Mouse (Mus musculus): Measurements from ENCODE around the gene Slc16a13.

Gene Slc16a13

DNA sequence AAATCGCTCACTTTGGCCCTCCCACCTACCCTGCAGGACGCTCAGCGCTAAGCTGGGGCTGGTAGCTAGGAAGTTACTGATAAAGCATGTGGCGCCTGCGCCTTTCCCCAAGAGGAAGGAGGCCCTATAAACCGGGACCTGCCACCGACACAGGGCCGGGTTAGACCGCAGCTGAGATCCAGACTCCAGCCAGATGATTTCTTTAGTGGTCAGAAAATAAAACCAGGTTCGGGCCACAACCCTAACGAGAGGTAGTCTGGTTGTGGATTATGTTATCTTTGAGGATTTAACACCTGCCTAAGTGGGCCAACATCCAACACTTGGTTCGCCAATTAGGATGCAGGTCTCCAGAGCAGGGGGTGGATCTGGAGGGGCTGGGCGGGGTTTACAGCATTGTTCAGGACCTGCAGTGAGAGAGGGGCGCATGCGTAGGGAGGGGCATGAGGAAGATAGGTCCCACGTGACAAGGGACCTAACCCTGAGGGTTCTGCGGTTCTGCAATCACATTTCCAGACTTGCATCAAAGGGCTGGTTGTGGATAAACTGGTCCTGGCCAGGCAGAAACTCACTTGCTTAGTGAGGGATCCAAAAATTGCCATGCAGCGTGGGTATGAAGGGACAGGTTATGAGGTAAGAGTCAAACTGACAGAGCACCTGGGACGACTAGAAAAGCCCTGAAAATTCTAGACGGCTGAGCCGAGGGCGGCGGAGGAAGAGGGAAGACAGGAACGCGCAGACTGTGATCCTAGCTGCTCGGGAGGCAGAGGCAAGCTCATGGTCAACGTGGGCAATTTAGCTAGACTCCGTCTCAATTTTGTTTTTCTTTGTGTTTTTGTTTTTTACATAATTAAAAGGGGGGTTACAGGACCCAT is at the start of gene Slc16a13:
TSS of gene Slc16a13 (minus strand) at position 334 of the 872 bp plus-strand sequence.
- peak; percentile 85 to 93 for DNase-seq (ENCODE audit: low spot score in 2 of 2)

DNA sequence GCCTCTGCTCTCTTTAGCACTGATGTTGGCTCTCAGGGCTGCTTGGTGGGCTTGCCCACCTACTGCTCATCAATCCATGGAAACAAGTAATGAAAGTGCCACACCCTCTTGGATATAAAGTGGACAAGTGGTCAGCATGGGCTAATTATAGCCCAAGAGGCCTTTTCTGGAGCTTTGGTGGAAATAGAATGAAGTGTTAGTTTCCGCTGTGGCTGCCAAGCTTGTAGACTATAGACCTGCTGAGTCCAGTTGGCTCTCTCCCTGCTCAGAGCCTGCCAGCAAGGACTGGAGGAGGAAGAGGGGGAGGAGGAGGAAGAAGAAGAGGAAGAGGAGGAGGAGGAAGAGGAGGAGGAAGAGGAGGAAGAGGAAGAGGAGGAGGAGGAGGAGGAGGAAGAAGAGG is 45.5 kb upstream of the Slc16a13 start:
- no peak for DNase-seq (ENCODE audit: low spot score in 2 of 2)

DNA sequence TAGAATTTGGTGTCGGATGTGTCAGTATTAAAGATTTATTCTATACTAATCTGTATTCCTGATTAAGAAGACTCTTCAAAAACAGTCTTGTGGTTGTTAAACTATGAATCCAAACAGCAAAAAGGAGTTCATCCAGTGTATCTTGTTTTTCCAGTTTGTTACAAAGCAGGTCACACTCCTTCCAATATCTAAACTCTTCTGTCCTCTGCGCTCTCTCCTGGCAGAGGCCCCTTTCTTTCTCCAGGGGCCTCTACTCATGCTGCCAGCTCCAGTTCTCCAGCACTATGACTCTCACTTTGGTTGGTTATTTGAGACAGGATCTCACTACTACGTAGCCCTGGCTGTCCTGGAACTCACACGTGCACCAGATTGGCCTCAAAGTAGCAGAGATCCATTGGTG is 45.0 kb upstream of the Slc16a13 start:
- no peak for DNase-seq (ENCODE audit: low spot score in 2 of 2)

DNA sequence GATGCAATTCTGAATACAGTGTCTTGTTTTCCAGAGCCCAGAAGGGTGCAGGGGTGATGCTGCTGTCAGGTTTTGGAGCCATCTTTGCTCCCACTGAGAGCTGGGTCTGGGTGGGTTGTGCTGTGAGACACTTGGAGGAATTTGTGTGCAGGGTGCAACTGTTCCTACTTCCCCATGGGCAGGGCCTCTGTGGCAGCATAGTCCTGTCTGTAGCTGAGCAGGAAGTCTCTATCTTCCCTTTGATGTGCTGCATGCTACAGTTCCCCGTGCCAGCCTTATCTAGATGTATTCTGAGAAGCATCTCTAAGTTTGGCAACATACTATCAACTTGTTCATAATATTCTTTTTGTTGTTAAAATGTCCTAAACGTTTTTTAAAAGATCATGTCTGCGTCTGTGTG is 44.4 kb upstream of the Slc16a13 start:
- DNase-seq (ENCODE audit: low spot score in 2 of 2), result no peak

DNA sequence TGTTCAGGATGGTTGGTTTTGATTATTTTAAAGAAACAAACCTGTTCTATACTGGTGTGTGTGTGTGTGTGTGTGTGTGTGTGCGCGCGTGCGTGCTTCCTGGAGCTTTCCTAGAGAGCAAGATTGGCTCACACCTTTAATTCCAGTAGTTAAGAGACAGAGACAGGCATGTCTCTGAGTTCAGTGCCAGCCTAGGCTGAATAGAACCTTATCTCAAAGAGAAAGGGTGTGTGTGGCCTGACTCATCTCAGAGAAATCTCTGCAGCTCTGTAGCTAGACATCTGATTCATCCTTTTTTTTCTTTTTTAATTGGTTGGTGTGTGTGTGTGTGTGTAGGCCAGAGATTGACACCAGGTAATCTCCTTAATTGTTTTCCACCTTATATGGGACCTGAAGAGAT is 38.2 kb upstream of the Slc16a13 start:
- no peak for DNase-seq (ENCODE audit: low spot score in 2 of 2)

DNA sequence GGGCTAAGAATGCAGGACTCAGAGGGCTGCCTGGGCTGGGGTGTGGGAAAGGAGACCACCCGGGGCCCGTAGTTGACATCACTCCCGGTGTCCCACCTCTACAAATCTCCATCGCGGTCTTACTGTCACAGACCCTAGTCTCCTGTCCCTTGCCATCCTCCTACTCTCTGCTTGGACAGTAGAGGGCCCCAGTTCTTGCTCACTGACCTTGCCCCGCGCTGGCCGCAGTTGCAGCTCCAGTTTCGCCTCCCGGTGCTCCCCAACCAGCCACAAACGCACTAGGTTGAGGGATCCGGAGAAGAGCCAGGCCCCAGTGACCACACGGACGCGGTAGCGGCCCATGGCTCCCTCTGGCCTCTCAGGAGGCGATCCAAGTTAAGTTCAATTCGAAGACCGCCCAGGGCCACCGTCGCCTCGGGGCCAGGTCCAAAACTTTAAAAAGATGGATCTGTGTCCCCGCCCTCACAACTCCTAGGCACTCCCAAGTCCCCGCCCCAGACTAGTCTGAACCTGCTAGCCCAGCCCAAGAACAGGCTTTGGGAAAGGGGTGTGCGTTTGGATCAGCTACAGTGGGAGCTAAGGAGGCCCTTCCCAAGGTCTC is 34.2 kb upstream of the Slc16a13 start, which contains the start of gene Alox12:
TSS of gene Alox12 (minus strand) at position 423 of the 601 bp plus-strand sequence.
- DNase-seq (ENCODE audit: low spot score in 2 of 2), result peak; percentile 71 to 77

DNA sequence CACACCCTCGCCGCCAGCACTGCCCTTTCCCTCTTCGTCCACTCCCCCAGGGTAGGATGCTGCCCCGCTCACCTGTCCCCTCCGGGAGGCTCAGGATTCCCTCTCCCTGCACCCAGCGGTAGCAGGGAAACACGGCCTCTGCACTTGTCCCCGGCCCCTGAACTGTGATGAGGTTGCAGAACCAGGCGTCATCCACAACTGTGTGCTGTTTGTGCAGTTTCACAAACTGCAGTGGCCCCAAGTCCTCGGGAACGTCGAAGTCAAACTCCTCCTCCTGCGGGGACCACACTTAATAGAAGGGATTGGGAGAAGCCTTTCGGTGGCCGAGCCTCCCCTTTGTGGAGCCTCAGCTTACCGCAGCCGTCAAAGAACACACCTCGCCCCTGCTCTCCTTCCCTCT is 33.5 kb upstream of the Slc16a13 start:
- no peak for DNase-seq (ENCODE audit: low spot score in 2 of 2)

DNA sequence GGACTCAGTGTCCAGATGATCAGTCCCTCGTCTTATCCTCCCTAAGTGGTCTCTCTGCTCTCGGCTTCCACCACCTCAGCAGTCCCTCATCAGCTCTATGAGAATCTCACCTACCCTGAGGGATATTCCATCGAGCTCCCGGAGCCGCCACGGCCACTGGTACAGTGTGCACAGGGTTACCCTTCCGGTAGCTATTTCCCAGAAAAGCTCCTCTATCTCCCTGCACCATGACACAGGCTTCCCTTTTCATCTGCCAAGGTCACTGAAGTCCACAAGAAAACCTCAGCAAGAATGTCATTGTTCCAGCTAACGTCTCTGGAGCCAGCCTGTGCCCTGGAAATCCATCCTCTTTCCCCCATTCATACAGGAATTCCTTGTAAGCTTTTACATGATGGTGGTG is 31.0 kb upstream of the Slc16a13 start:
- DNase-seq (ENCODE audit: low spot score in 2 of 2), result no peak

DNA sequence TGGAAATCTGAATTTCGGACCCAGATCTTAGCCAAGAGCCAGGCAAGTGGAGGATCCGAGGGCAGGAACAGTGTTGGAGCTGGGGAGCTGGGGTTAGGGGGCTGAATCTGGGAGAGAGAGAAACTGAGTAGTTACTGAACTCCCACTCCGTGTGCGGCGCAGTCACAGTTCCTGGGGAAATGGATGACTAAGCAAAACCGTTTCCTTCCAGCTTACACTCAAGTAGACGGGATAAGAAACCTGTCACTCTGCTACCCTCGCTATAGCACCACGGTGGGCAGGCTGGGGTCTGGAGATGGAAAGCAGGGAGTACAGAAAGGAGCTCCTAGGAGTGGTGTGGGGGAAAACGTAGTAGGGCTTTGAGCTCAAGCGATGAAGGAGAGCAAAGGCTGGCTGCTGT is 29.3 kb upstream of the Slc16a13 start:
- no peak for DNase-seq (ENCODE audit: low spot score in 2 of 2)

DNA sequence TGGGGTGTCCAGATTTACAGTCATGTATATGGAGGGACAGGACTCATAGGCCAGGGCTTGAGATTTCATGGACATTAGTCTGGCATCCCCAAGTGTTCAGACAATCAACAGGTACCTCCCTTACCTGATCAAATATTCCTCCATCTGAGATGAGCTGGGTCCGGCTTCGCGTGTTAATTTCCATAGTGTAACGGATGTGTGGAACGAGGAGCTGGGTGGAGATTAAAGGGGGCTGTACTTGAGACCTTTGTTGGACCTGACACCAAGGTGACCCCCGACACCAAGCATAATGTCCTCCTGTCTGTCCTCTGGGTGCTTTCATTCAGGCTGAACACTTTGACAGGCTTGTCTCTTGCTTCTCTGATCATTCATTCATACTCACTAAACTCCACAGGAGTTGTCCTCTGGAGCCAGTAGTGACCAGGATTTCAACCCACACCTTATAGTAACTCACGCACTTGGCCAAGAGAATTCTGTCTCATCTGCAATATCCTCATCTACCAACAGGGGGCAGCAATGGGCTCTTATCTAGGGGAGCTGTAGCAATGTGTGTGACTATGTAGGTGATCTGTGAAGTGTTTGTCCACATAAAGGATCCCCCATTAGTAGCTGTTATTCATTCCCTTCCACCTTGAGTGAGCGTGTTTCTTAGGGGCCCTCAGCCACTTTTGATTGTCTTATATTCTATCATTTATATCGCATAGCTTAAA is 26.4 kb upstream of the Slc16a13 start:
- peak; percentile 60 to 67 for DNase-seq (ENCODE audit: low spot score in 2 of 2)

DNA sequence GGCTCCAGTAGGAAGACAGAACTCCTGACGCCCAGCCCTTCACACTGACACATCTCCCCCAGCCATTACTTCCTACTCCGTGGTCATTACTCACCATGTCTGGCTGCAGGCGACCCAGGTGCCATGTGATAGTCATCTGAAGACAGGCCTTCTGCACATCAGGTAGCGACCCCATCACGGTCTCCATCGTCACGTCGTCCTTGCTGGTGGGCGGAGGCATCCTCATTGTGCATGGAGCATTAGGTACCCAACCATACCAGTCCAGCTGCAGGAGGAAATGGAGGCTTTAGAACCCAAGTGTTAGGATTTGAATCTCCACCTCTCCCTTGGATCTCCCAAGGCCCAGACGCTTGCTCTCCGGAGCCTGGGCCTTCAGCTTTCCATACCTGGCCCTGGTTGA is 21.7 kb upstream of the Slc16a13 start:
- DNase-seq (ENCODE audit: low spot score in 2 of 2), result no peak

DNA sequence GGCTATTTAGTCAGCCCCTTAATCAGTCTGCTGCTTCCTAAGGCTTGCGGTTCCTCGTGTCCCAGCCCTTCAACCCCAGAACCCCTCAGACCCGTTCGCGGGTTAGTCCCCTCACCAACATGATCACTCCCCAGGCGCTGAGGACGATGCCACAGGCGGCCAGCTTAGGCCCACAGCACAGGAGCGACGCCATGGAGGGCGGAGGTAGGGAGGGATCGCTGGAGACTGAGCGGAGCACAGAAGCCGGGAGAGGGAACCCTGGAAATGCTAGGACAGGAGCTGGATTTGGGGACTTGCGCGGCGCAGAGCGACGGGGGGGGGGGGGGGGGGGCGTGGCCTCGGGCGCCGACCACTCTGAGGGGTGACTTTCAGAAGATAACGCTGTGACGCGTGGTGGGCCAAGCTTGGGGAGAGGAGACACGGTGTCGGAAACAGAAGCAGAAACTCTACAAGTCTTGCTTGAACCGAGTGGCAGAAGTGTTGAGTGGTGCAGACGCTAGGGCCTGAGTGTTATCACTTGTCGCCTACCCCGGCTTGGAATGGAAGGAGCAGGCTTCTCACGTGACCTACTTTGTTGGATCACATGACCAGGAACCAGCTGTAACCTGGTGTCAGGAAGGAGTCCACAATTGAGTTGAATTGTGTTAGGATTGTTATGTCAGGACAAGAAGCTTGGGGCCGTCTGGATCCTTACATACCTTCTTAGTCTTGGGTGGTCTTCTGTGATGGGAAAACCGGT is 18.8 kb upstream of the Slc16a13 start, which contains the start of the genes Gm21988 and Rnasek:
TSS of gene Gm21988 (minus strand) at position 290 of the 739 bp plus-strand sequence.
TSS of gene Rnasek (minus strand) at position 302 of the 739 bp plus-strand sequence.
- peak; percentile 76 to 78 for DNase-seq (ENCODE audit: low spot score in 2 of 2)

DNA sequence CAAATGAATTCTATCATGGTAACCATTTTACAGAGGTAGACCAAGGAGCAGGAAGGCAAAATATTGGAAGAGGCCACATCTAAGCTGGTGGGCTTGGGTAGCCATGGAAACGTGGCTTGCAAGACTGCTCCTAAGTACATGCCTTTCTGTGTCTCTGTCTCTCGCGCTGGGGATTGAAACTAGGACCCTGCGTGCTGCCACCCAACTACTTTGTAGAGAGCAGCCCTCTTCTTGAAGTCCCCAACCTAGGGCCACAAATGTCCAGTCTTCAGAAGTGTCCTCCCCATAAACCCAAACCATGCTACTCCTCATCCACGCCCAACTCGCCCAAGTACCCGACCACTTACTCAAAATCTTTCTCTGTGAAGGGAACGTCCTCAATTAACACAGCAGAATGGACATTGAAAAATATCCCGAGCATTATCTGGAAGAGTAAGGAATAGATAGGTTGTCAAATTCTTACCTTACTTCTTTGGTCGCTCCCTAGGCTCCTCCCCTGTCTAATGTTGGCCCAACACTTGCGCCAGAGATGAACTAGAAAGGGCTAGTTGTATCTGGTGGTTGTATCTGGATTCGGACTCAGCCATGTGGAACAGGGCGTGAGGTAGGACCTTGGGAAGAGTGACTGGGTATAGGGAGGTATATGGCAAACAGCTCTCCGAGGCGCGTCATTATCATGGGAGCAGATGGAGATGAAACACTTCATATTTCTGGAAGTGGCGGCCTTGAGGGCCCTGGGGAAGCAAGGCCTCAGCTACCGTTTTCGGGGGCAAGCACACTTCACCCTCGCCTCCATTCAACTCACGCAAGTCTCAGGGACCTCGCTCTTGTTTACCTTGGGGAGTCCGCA is 18.0 kb upstream of the Slc16a13 start:
- DNase-seq (ENCODE audit: low spot score in 2 of 2), result no peak

DNA sequence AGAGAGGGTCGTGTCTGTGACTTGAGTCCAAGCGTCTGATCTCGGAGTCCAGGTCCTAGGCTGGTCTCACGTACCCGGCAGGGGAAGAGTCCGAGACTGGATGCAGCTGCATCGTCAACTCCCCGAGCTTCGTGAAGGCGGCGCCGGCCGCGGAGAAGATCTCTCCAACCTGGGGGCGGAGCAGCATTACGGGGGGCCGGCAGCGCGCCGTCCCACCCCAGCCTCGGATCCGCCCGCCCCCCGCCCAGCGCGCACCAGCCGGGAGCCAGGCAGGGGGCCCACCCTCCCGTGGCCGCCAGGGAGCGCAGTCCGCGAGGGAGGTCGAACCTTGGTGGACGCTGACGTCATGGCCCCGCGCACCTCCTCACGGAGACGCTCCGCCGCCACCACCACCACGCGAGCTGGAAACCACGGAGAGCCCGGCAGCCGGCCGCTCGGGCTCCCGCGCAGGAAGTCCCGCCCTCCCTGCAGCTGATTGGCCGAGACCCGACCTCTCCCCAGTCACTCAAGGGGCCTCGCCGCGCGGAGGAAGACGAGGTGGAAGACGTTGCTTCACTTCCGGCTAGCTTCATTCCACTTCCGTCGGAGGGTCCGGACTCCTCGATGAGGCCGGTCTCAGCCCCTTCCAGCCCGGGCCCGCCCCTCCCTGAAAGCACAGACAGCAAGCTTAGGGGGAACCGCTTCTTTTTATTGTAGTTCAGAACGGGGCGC is 16.7 kb upstream of the Slc16a13 start, which contains the start of gene 0610010K14Rik:
TSS of gene 0610010K14Rik (minus strand) at position 458 of the 711 bp plus-strand sequence.
- DNase-seq (ENCODE audit: low spot score in 2 of 2), result peak; percentile 98

DNA sequence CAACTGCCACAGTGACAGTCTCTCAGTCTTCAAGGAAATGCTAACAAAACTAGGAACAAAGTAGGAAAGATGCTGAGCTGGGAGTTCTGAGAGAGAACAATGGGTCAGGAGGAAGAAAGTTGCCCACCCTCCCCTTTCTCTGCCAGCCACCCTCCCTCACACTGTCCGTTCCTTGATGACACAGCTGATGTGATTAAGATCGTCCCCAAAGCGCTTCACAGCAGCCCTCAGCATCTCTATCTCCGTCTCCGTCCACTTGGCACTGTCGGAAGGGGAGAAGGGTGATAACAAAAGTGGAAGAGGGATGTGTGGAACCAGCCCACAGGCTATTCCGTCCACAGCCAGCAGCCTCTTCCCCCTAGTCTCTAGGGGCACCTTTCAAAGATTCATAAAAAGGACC is 15.9 kb upstream of the Slc16a13 start:
- DNase-seq (ENCODE audit: low spot score in 2 of 2), result no peak

DNA sequence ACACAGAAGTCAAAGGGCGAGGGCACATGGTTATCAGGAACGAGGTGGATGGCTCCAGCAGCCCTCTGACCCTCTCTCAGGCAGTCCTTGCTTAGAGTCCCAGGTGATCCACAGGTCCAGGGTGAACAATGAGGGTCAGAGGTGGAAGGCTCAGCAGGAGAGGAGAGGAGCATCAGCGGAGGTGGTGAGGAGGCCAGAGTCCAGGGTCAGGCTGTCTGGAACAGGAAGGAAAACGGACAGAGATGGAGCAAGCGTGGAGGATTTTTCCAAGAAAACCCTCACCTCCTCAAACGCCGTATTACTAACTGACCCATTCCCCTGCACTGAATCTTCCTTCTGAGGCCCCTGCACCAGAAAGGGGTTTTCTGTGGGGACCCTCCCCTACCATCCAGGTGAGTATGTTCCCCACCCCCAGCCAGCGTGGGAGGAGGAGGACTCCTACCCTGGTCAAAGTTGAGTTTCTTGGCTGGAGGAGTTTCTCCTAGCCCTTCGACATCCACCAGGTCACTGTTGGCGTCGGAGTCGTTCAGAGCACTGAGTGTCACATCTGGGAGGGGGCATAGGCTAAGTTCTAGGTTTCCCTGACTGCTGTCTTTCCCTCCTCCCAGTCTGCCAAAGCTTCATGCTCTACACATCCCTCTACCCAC is 14.5 kb upstream of the Slc16a13 start:
- DNase-seq (ENCODE audit: low spot score in 2 of 2), result no peak

DNA sequence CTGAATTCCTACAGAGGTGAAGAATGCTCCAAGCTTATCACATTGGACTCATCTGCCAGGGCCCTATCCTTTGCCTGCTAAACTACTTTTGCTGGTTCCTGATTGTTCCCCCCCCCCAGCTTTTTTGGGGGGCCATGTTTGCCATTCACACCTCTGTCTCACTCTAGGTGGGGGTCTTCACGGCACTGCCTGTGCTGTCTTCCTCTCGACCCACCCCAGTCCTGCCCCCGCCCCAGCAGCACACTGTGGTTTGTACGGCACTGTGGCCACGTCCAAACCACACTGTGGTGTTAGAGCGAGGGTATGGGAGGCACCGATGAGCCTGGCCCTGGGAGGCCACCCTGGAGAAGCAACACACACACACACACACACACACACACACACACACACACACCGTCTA is 13.6 kb upstream of the Slc16a13 start:
- no peak for DNase-seq (ENCODE audit: low spot score in 2 of 2)

DNA sequence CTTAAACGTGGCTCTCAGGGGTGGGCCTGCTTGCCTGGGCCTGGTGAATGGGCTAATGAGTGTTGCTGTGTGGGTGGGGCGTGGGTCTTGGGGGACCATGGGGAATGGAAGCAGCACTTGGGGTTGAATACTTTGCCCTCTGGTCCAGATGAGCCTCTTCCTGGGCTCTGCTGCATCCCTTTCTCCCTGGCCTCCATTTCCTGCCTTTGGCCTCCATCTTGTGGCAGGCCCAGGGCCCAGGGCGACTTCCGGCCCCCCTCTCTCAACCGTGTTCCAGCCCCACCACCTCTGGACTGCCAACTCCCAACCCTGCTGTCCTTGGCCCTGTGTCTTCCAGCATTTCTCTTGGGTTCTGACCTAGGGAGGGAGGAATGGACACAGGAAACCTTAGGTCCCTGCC is 13.2 kb upstream of the Slc16a13 start:
- DNase-seq (ENCODE audit: low spot score in 2 of 2), result no peak

DNA sequence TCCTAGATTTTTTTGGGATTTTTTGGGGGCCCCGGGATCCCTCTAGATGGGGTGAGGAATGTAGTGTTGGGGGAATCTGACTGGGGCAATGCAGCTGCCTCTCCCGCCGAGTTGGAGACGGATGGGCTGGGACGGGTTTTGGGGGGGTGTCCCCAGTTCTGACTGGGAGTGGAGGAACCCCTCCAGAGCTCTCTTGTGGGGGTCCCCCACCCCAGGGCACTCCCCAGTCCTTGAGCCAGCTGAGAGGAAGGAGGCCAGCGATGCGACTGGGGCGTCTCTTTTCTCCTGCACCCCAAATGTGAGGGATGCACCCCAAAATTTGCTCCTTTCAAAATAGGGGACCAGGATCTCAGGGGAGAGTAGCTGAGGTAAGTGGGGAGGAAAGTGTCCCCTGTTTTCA is 12.2 kb upstream of the Slc16a13 start:
- DNase-seq (ENCODE audit: low spot score in 2 of 2), result no peak
